Mouse (Mus musculus): Measurements from ENCODE around the gene Schip1. TPM values are rescaled to one million over a fixed set of nuclear protein-coding genes. Genes with fewer than 3 reads are reported as not detected.
"Not testable (repeated sequence)": the region's sequence is repeated elsewhere in the genome, so short reads cannot be mapped to it uniquely, and the experiment has no call there.

The Schip1 gene
- polyA plus RNA-seq, 1 experiment from 2014 or later: 114 TPM

DNA sequence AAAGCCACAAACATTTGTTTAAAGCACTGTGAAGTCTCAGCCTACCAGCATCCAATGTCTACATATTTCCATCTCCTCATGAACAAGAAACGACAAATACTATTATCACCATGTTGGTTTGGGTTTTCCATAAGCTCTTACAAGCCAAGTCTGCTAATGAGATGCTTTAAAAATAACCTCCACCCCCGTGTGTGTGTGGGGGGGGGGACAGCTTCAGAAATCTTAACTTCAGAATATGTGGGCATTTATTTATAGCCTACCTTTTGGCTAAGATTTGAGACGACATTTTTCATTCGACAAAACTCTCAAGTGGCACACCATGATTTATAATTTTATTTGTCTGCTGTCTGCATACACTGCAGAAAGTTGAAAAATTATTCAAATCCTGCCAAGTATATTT is 12.8 kb downstream of the Schip1 start:
- Histone ChIP-seq H3K4me3 (no peak overlapping the region), H3K9me3 (replicated peaks) (no peaks in the 10 kb centered on the region), H3K4me2 (replicated peaks) (no peak overlapping the region), H3K27ac (no peak overlapping the region), H3K27me3 (no peaks in the 10 kb centered on the region), H3K9ac (no peak overlapping the region), H3K36me3 (no peaks in the 10 kb centered on the region), H3K4me1 (no peaks in the 10 kb centered on the region)
- no peak for ATAC-seq (ENCODE audit: low FRiP score)
- 81% methylated on average over 4 of the region's 4 CpGs for WGBS

DNA sequence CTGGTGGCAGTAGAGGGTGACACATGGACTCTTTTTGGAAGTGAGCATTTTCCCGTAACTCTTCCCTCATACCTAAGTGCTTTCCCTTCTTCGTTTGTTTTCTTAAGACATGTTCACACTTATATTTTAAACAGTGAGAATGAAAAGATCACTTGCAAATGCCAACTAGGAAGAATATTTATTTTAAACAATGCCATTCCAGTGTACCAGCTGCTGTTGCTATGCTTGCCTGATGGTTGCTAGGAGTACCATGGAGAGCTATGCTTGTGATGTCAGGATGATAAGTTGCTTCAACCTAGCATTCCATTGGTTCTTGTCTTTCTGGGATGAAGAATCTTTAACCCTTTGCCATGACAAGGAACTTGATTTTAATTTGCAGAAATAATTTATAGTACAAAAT is 20.4 kb downstream of the Schip1 start:
- ATAC-seq (ENCODE audit: low FRiP score): no peak
- Histone ChIP-seq H3K27me3 (no peaks in the 10 kb centered on the region), H3K4me3 (no peak overlapping the region), H3K27ac (no peak overlapping the region), H3K4me2 (replicated peaks) (no peak overlapping the region), H3K9me3 (replicated peaks) (no peaks in the 10 kb centered on the region), H3K9ac (no peak overlapping the region), H3K4me1 (no peaks in the 10 kb centered on the region), H3K36me3 (no peaks in the 10 kb centered on the region)
- 57% methylated on average over 2 of the region's 2 CpGs for WGBS

DNA sequence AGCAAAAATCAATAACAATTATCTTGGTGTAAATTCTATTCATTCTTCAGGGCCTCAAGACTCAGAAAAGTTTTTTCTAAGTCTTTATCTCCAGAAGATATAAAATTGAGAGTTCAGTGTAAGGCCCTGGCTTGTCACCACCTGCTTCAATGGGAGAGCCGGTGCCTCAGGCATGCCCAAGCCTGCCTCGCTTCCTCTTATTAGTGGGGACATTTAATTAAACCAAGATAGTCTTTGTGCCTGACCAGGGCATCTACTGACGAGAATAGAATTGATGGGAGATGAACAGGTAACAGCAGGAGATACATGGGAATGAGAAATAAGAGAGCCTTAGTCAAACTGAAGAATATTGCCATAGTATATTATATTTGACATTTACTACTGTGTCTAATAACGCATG is 27.5 kb downstream of the Schip1 start:
- Histone ChIP-seq H3K9me3 (replicated peaks) (no peaks in the 10 kb centered on the region), H3K4me3 (no peak overlapping the region), H3K36me3 (no peaks in the 10 kb centered on the region), H3K27me3 (no peaks in the 10 kb centered on the region), H3K4me2 (replicated peaks) (no peak overlapping the region), H3K9ac (no peak overlapping the region), H3K4me1 (no peaks in the 10 kb centered on the region), H3K27ac (no peak overlapping the region)
- WGBS: 73% methylated on average over 4 of the region's 4 CpGs
- ATAC-seq (ENCODE audit: low FRiP score): no peak

DNA sequence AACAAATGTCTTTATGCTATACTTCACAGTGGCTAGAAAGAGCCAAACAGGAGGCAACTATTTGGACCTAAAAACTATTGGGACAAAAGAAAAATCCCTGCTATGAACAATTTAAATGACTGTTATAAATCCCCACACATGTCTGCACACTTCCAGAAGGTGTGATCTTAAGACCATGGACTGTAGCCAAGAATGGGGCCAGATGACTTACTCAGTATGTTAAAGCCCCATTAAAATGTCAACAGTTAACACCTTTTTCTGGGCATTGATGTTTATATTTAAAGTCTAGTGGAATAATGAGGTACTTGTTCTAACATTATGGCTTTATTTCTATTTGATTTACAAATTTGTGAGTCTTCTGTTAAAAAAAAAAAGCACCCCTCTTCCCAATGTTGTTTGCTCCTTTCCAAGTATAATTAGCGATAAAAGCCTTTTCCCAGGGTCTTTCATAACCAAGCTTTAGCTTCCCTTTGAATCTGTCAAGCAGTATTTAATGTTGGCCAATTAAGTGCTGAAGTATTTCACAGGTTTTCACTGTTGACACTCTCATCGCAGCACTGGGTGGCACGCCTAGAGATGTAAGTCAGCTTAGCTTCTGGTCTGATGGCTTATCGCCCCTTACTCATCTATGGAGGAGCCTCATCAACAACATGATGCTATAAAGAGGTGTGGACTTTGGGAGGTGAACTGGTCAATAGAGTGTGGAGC is 32.3 kb downstream of the Schip1 start:
- Histone ChIP-seq H3K4me2 (replicated peaks) (no peak overlapping the region), H3K4me3 (no peak overlapping the region), H3K27ac (no peak overlapping the region), H3K36me3 (no peaks in the 10 kb centered on the region), H3K9ac (no peak overlapping the region), H3K4me1 (no peaks in the 10 kb centered on the region), H3K9me3 (replicated peaks) (no peaks in the 10 kb centered on the region), H3K27me3 (no peaks in the 10 kb centered on the region)
- 89% methylated on average over 4 of the region's 4 CpGs for WGBS
- no peak for ATAC-seq (ENCODE audit: low FRiP score)

DNA sequence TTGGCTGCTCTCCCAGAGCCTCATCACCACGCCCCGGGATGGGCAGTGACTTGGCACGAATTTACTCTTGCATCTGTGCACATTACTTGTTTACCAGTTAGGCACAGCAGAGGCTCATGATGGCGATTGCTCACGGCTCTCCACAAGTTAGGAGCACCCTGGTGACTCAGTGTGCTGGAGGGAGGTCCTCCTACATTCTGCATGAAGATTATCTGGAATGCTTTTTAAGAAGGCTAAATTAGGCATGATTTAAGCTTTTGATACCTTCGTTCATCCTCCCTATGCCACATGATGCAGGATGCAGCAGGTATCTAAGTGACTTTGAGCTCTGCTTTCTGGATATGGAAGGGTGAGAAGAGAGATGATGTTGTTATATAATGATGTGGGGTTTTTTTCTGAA is 35.0 kb downstream of the Schip1 start:
- not testable (repeated sequence) for H3K36me3 ChIP-seq; H3K4me1 ChIP-seq; H3K9ac ChIP-seq; H3K9me3 ChIP-seq (replicated peaks); H3K27ac ChIP-seq; H3K27me3 ChIP-seq; H3K4me3 ChIP-seq; ATAC-seq (ENCODE audit: low FRiP score); H3K4me2 ChIP-seq (replicated peaks)
- 86% methylated on average over 6 of the region's 6 CpGs for WGBS

DNA sequence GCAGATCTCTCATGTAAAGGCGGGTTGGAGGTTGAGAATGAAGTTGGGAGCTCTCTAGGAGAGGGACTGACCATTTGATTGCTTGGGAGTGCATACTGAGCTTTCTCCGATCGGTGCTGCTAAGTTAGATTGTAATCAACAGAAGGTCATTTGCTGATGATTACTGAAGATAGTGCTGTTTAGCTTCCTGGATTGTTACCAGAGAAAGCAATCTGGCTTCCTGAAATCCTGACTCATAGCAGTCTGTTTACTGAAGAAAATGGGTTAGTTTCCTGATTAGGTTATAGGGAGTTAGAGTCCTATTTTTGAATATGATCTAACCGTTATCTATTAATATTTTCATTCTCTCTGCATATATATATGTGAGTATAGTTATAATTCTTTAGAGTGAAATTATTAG is 36.7 kb downstream of the Schip1 start:
- Histone ChIP-seq H3K4me1 (0 out of 2 replicates have a peak, but pooled peaks cover 3% of the 10 kb centered on the region), H3K4me2 (replicated peaks) (no peak overlapping the region), H3K27me3 (no peaks in the 10 kb centered on the region), H3K27ac (no peak overlapping the region), H3K9ac (no peak overlapping the region), H3K4me3 (no peak overlapping the region), H3K9me3 (replicated peaks) (no peaks in the 10 kb centered on the region), H3K36me3 (no peaks in the 10 kb centered on the region)
- 81% methylated on average over 4 of the region's 4 CpGs for WGBS
- ATAC-seq (ENCODE audit: low FRiP score): no peak

DNA sequence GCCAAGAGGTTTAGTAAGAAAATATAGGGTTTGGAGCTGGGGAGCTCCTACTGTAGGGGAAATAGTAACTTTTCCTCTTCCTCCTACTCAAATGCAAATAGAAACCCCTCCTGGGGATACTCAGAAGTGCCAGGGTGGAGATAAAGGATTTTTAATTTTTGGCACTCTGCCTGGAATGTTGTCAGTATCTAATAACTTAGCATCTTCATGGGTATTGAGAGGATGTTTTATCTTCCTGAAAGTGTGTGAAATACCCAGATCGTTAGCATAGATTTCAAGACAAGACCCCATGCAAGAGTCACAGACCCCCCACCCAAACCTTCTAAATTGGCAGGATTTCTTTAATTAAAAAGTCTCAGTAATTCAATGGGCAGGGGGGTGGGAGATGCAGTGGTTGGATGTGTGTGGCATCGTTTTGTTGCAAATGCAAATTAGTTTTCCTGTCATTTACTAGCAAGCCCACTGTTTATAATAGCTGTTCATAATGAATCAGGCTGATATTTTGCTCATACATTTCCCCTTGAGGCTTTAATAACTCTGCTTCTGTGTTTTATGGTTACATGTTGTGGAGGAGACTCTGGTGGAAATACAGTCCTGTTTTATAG is 40.6 kb downstream of the Schip1 start:
- Histone ChIP-seq H3K36me3 (no peaks in the 10 kb centered on the region), H3K9ac (no peak overlapping the region), H3K4me1 (0 out of 2 replicates have a peak, but pooled peaks cover 3% of the 10 kb centered on the region), H3K9me3 (replicated peaks) (no peaks in the 10 kb centered on the region), H3K27ac (no peak overlapping the region), H3K4me2 (replicated peaks) (no peak overlapping the region), H3K4me3 (no peak overlapping the region), H3K27me3 (no peaks in the 10 kb centered on the region)
- WGBS: 52% methylated on average over 2 of the region's 2 CpGs
- no peak for ATAC-seq (ENCODE audit: low FRiP score)

DNA sequence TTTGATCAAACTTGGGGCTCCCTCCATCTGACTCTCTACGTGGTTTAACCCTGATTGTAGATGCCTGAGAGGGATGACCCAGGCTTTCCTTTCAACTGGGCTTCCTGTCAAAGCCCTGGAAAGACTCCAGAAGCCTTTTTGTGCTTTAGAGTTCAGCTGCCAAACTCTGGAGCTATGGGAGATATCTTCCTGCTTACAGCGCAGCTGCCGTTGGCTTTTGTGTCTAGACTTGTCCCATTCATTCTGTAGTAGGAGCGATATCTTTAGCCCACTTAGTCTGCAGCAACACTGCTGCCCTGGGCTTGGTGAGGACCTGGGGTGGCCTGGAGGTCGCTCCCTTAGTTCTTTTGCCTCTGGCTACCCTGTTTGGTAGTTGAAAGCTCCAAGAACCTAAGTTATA is 56.7 kb downstream of the Schip1 start:
- Histone ChIP-seq H3K27me3 (no peaks in the 10 kb centered on the region), H3K9ac (no peak overlapping the region), H3K9me3 (replicated peaks) (no peaks in the 10 kb centered on the region), H3K36me3 (no peaks in the 10 kb centered on the region), H3K4me1 (no peaks in the 10 kb centered on the region), H3K27ac (no peak overlapping the region), H3K4me3 (no peak overlapping the region), H3K4me2 (replicated peaks) (no peak overlapping the region)
- WGBS: 74% methylated on average over 5 of the region's 5 CpGs
- ATAC-seq (ENCODE audit: low FRiP score): no peak

DNA sequence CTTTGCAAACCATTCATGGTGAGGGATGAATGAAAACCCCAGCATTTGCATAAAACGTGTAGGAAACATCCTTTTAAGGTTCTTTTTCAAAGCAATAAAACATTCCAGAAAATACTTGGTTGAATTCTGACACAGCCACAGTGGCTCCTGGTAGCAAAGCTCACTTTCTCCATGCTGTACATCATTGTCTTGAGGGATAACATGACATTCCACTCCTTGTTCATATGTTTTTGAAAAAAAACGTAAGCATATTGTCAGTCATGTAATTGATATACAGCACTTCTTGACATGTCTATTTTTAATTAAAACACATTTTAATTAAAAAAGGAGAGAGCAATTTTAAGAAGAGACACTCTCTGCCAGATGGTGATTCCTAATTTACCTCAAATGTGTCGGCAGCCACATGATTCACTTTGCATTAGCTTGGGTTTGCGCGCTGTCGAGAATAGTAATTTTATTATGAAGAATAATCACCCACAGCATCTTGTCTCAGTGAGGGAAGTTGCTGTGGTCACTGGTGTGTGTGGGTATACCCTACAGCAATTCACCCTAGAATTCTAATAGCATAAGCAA is 61.8 kb downstream of the Schip1 start:
- H3K27me3 ChIP-seq: no peaks in the 10 kb centered on the region
- H3K9ac ChIP-seq: no peak overlapping the region
- H3K4me1 ChIP-seq: 0 out of 2 replicates have a peak, but pooled peaks cover 2% of the 10 kb centered on the region
- H3K4me2 ChIP-seq (replicated peaks): no peak overlapping the region
- H3K36me3 ChIP-seq: no peaks in the 10 kb centered on the region
- H3K9me3 ChIP-seq (replicated peaks): no peaks in the 10 kb centered on the region
- H3K27ac ChIP-seq: no peak overlapping the region
- 61% methylated on average over 6 of the region's 6 CpGs for WGBS
- no peak for ATAC-seq (ENCODE audit: low FRiP score)
- no peak overlapping the region for H3K4me3 ChIP-seq

DNA sequence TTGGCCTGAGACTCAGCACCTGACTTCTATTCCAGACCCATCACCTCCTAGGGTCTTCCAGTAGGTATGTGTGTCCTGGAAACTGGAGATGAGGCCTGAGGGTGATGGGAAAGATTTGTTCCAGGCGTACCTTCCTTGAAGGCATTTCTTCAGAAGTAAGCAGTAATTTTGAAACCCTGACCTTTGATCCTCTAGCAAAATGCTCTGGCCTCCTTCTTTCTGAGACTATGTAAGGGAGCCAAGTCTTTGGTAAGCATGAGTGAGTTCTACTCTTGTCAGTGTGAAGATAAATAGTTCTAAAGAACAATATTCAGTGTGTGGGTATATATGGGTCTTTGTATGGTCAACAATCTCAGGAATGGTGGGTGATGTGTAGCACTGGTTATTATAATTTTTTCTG is 65.8 kb downstream of the Schip1 start:
- Histone ChIP-seq H3K4me3 (no peak overlapping the region), H3K9me3 (replicated peaks) (no peaks in the 10 kb centered on the region), H3K27me3 (no peaks in the 10 kb centered on the region), H3K4me2 (replicated peaks) (no peak overlapping the region), H3K36me3 (no peaks in the 10 kb centered on the region), H3K4me1 (0 out of 2 replicates have a peak, but pooled peaks cover 2% of the 10 kb centered on the region), H3K9ac (no peak overlapping the region), H3K27ac (no peak overlapping the region)
- WGBS: 82% methylated on average over 1 of the region's 1 CpGs
- ATAC-seq (ENCODE audit: low FRiP score): no peak

DNA sequence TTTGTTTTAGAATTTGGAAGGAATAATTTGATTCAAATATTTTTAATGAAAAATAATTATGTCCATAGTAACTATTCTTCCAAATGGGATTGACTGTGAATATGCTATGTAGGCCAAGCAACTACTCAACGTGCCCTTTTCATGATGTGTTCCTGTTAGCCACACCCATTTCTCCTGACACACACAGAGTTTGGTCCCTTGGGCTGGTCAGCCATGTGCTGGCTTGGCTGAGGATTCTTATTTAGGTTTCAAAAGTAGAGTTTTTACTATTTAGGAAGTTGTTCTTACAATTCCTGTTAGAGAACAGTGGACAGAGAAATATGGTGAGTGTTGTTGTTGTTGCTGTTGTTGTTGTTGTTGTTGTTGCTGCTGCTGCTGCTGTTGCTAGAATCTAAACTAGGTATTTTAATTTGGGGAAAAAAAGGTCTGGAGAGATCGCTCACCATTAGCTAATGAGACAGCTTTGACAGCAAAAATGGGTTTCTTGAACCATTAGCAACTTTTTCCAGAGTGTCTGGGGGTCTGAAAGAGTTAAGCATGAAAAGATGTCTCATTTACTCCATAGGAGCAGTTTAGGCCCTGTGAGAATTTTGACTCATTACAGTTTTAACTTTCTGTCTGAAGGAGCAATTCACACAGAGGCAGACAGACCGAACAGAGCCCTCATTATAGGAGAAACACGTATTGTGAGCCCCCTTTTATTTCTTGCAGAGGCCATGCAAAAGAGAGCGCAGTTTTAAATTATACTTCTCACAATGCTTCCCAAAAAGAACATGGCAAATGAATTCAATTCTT is 74.4 kb downstream of the Schip1 start:
- Histone ChIP-seq H3K27ac (no peak overlapping the region), H3K27me3 (no peaks in the 10 kb centered on the region), H3K4me3 (no peak overlapping the region), H3K9me3 (replicated peaks) (no peaks in the 10 kb centered on the region), H3K4me2 (replicated peaks) (no peak overlapping the region), H3K36me3 (no peaks in the 10 kb centered on the region), H3K4me1 (no peaks in the 10 kb centered on the region), H3K9ac (no peak overlapping the region)
- 61% methylated on average over 5 of the region's 5 CpGs for WGBS
- no peak for ATAC-seq (ENCODE audit: low FRiP score)

DNA sequence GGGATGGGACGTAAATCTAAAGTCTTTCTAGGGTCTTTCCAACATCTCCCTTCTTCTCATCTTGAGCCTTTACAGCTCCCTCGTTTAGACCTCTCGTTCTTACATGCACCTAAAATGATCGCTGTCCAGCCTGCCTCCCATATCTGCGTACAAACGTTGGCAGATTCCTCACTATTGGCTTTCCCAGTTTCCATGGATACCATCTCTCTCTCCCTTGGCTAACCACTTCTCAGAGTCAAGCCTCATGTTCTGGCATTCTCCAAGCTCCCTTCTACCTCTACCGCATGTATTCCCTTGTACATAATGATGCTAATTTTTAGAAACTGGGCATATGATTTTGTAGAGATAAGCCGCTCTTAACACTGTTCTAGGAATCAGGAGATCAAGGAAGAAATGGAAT is 86.1 kb downstream of the Schip1 start:
- Histone ChIP-seq H3K36me3 (no peaks in the 10 kb centered on the region), H3K9ac (no peak overlapping the region), H3K27ac (no peak overlapping the region), H3K27me3 (no peaks in the 10 kb centered on the region), H3K9me3 (replicated peaks) (no peaks in the 10 kb centered on the region), H3K4me1 (no peaks in the 10 kb centered on the region), H3K4me3 (no peak overlapping the region), H3K4me2 (replicated peaks) (no peak overlapping the region)
- WGBS: 85% methylated on average over 8 of the region's 8 CpGs
- no peak for ATAC-seq (ENCODE audit: low FRiP score)
